Mouse (Mus musculus) CH12.LX (cell line): ENCODE measurements at regions not wholly inside any gene's neighbourhood (a gene's known extent, or its start where the extent isn't known, plus 50 kb on each side); places are given as distances from the start of the nearest gene placed in this dataset.

Source experiments
- DNase-seq: peaks from one replicate; pipeline ENCODE4 v3.0.0-alpha.2; 2013; ENCODE audit errors: extremely low read depth
- H3K27ac ChIP-seq: 2 replicates; pipeline ENCODE4 v1.5.1; 2012; ENCODE audit warnings: low read depth, mild to moderate bottlenecking, control low read depth, moderate library complexity; ENCODE audit not compliant: insufficient read depth
- H3K27me3 ChIP-seq: replicated peaks from 2 replicates; pipeline ENCODE3; 2012; ENCODE audit warnings: inconsistent platforms
- H3K36me3 ChIP-seq, 2 experiments: replicated peaks in 1 of 2; 2 replicates each; pipeline versions ENCODE3 to v1.6.1; 2012; ENCODE audit warnings: inconsistent platforms in 1 of 2, low read length in 1 of 2, mild to moderate bottlenecking in 1 of 2, mixed read lengths in 1 of 2, moderate library complexity in 1 of 2; ENCODE audit not compliant: control insufficient read depth in 1 of 2, insufficient read depth in 1 of 2
- H3K4me1 ChIP-seq, 2 experiments: 2 replicates each; pipeline ENCODE4 v1.6.1; 2012; ENCODE audit warnings: inconsistent platforms in 1 of 2, moderate library complexity in 1 of 2; ENCODE audit not compliant: insufficient read depth in 2 of 2, control insufficient read depth in 1 of 2
- H3K4me2 ChIP-seq: 2 replicates; pipeline ENCODE4 v1.6.1; 2012; ENCODE audit warnings: low read depth, mild to moderate bottlenecking, control low read depth; ENCODE audit not compliant: poor library complexity, insufficient read depth, severe bottlenecking
- H3K4me3 ChIP-seq, 3 experiments: fragments of 150-350 bp in 1 of 3; sonication (generic) in 1 of 3; replicated peaks in 1 of 3; 2 replicates each; pipeline versions ENCODE3 to v1.5.1; 2011 to 2012; ENCODE audit warnings: low read depth in 2 of 3, low read length in 2 of 3, mild to moderate bottlenecking in 2 of 3, moderate library complexity in 2 of 3, control low read depth in 1 of 3, improper control_type of control experiment in 1 of 3, inconsistent platforms in 1 of 3, mixed read lengths in 1 of 3; ENCODE audit not compliant: poor library complexity in 1 of 3
- H3K79me2 ChIP-seq: replicated peaks from 2 replicates; pipeline ENCODE4 v1.6.1; 2012; ENCODE audit warnings: mild to moderate bottlenecking, moderate library complexity; ENCODE audit not compliant: control insufficient read depth, poor library complexity, insufficient read depth, severe bottlenecking; ENCODE audit errors: extremely low read depth
- H3K9ac ChIP-seq: 2 replicates; pipeline ENCODE4 v1.6.1; 2012; ENCODE audit warnings: low read depth, mild to moderate bottlenecking, control low read depth, moderate library complexity; ENCODE audit not compliant: insufficient read depth
- H3K9me3 ChIP-seq: replicated peaks from 2 replicates; pipeline ENCODE3; 2012; ENCODE audit warnings: low read length, inconsistent platforms, mixed read lengths
- BHLHE40 ChIP-seq: IDR thresholded peaks from 2 replicates; pipeline ENCODE4 v1.6.1; 2011; ENCODE audit warnings: mild to moderate bottlenecking, low read depth, low read length, improper control_type of control experiment
- EP300 ChIP-seq: IDR thresholded peaks from 2 replicates; pipeline ENCODE4 v1.6.1; 2011; ENCODE audit warnings: low read length, improper control_type of control experiment
- ETS1 ChIP-seq: conservative IDR thresholded peaks from 2 replicates; pipeline ENCODE4 v1.6.1; 2012; ENCODE audit warnings: low read depth, mild to moderate bottlenecking, inconsistent platforms, low read length, improper control_type of control experiment, moderate library complexity
- GABPA ChIP-seq: IDR thresholded peaks from 2 replicates; pipeline ENCODE4 v1.6.1; 2012; ENCODE audit warnings: low read depth, low read length, improper control_type of control experiment, inconsistent platforms; ENCODE audit not compliant: insufficient replicate concordance
- IRF4 ChIP-seq: IDR thresholded peaks from 2 replicates; pipeline ENCODE4 v1.6.1; 2014; ENCODE audit warnings: low read depth, mild to moderate bottlenecking, inconsistent platforms, low read length, improper control_type of control experiment
- JUND ChIP-seq: conservative IDR thresholded peaks from 2 replicates; pipeline ENCODE4 v1.6.1; 2011; ENCODE audit warnings: low read depth, low read length, improper control_type of control experiment
- KAT2A ChIP-seq: IDR thresholded peaks from 2 replicates; pipeline ENCODE4 v1.6.1; 2012; ENCODE audit warnings: low read length, improper control_type of control experiment, inconsistent platforms; ENCODE audit not compliant: insufficient replicate concordance
- MAX ChIP-seq: IDR thresholded peaks from 2 replicates; pipeline ENCODE4 v1.6.1; 2011; ENCODE audit warnings: low read length, improper control_type of control experiment
- MXI1 ChIP-seq: IDR thresholded peaks from 2 replicates; pipeline ENCODE4 v1.6.1; 2011; ENCODE audit warnings: mild to moderate bottlenecking, low read depth, low read length, improper control_type of control experiment
- NELFE ChIP-seq: IDR thresholded peaks from 2 replicates; pipeline ENCODE4 v1.6.1; 2011; ENCODE audit warnings: low read depth, low read length, improper control_type of control experiment
- POLR2AphosphoS2 ChIP-seq: IDR thresholded peaks from 2 replicates; pipeline ENCODE4 v1.6.1; 2011; ENCODE audit warnings: low read depth, low read length, improper control_type of control experiment
- RCOR1 ChIP-seq: conservative IDR thresholded peaks from 2 replicates; pipeline ENCODE4 v1.6.1; 2012; ENCODE audit warnings: low read depth, mild to moderate bottlenecking, inconsistent platforms, low read length, improper control_type of control experiment
- SMC3 ChIP-seq: IDR thresholded peaks from 2 replicates; pipeline ENCODE4 v1.6.1; 2011; ENCODE audit warnings: low read depth, low read length, improper control_type of control experiment
- TBP ChIP-seq: conservative IDR thresholded peaks from 2 replicates; pipeline ENCODE4 v1.6.1; 2011; ENCODE audit warnings: low read depth, low read length, improper control_type of control experiment
- TCF12 ChIP-seq: IDR thresholded peaks from 2 replicates; pipeline ENCODE4 v1.6.1; 2014; ENCODE audit warnings: low read depth, mild to moderate bottlenecking, inconsistent platforms, low read length, improper control_type of control experiment
- USF2 ChIP-seq: conservative IDR thresholded peaks from 2 replicates; pipeline ENCODE4 v1.6.1; 2011; ENCODE audit warnings: low read depth, low read length, improper control_type of control experiment
- ZC3H11A ChIP-seq: IDR thresholded peaks from 2 replicates; pipeline ENCODE4 v1.6.1; 2012; ENCODE audit warnings: low read depth, mild to moderate bottlenecking, inconsistent platforms, low read length, improper control_type of control experiment
- ZMIZ1 ChIP-seq: IDR thresholded peaks from 2 replicates; pipeline ENCODE4 v1.6.1; 2012; ENCODE audit warnings: low read depth, mild to moderate bottlenecking, inconsistent platforms, low read length, improper control_type of control experiment
- ZNF384 ChIP-seq: IDR thresholded peaks from 2 replicates; pipeline ENCODE4 v1.6.1; 2012; ENCODE audit warnings: low read depth, low read length, improper control_type of control experiment, inconsistent platforms
- dilution Hi-C: fragments of 300-500 bp; cut with MboI; formaldehyde crosslinking; loops from 2 replicates; pipeline ENCODE4 v1.14.3; 2020; ENCODE audit warnings: low sequenced_read_pairs; ENCODE audit not compliant: extremely low pct_unique_long_range_greater_than_20kb, extremely low pct_ligation_motif_present
- in situ Hi-C: fragments of 300-500 bp; cut with MboI; formaldehyde crosslinking; loops from 3 replicates; pipeline ENCODE4 v1.14.3; 2019; ENCODE audit warnings: low sequenced_read_pairs, low pct_ligation_motif_present, low pct_unique_long_range_greater_than_20kb, mixed read lengths

DNA sequence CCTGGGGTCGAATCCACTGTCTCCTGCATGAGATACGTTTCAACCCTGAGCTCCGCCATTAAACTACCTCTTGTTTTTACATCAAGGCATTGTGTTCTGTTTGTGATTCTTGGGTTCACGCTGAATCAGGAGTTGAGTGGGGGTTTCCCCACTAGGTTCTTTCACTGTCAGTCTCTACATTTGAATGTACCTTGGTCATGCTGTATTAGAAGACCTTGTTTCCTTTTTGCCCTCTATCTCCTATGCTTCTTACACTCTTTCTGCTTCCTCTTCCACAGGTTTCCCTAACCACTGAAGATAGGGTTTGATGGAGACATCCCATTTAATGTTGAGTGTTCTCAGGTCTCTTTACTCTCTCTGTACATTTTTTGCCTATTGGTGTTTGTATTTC lies 726.0 kb upstream of the Fat3 start:
- Histone ChIP-seq H3K9me3 (no peaks in the 10 kb centered on the region), H3K4me1 (no peaks in the 10 kb centered on the region), H3K36me3 (no peaks in the 10 kb centered on the region), H3K27ac (no peak overlapping the region), H3K27me3 (no peaks in the 10 kb centered on the region), H3K9ac (no peak overlapping the region), H3K4me3 (no peak overlapping the region), H3K4me2 (no peak overlapping the region), H3K79me2 (no peaks in the 10 kb centered on the region)
- DNase-seq = no peak
- dilution Hi-C loops = no loop called here
- no peak for TF ChIP-seq USF2
- TF ChIP-seq JUND = no peak
- TF ChIP-seq MAX = no peak
- TF ChIP-seq ZNF384 = no peak
- no peak for TF ChIP-seq NELFE
- in situ Hi-C loops = no loop called here

DNA sequence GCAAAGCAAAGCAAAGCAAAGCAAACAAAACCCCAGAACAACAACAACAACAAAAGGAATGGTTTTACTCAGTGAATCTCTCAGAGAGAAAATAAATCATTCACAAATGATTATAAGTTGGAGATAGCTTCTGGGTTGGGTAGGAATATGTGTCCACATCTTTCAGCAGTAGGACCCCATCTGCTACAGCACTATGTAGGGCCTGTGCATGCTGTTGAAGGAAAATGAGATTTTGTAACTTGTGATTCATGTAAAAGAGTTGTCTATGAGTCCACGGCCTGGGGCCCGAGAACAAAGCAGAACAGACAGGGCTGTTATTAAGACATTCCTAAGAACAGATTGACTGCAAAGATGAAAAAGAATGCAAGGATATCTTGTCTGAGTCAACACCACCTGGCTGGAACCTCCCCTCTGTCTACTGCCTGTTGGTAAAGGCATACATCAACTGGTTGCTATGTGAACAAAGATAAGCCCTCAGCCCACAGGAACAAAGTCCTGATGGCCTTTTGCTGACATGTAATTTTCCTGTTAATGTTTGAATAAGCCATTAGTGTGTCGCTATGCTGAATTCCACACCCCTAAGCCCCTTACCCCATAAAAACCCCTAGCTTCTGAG lies 725.5 kb upstream of the Fat3 start:
- H3K27ac ChIP-seq = no peak overlapping the region
- H3K9me3 ChIP-seq = no peaks in the 10 kb centered on the region
- no peak overlapping the region for H3K9ac ChIP-seq
- in situ Hi-C loops (no loop called here), dilution Hi-C loops (no loop called here)
- H3K27me3 ChIP-seq = no peaks in the 10 kb centered on the region
- H3K4me2 ChIP-seq = no peak overlapping the region
- H3K36me3 ChIP-seq = no peaks in the 10 kb centered on the region
- H3K4me3 ChIP-seq = no peak overlapping the region
- DNase-seq = no peak
- no peaks in the 10 kb centered on the region for H3K79me2 ChIP-seq
- TF ChIP-seq GABPA (no peak), IRF4 (no peak), ZC3H11A (no peak), KAT2A (no peak), ETS1 (no peak), SMC3 (no peak), TCF12 (no peak), BHLHE40 (no peak)
- no peaks in the 10 kb centered on the region for H3K4me1 ChIP-seq

DNA sequence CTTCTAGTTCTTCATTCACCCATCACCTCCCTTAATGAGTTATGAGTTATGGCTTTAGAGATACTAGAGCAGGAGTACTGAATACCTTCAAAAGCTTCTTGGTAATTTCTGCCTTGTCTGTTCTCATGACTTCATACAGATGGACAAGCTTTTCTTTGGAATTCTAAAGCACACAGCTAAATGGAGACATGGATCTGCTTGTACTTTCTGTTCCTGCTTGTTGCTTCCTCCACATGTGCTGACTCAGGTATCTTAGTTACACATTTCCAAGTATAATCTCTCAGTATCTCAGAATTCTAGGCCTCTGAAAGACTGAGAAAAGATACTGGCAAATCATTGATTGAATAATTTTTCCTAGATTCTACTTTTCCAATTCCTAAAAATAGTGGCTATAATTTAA lies 694.3 kb upstream of the Fat3 start:
- Histone ChIP-seq H3K4me1 (no peaks in the 10 kb centered on the region), H3K9me3 (no peaks in the 10 kb centered on the region), H3K27me3 (no peaks in the 10 kb centered on the region), H3K36me3 (no peaks in the 10 kb centered on the region), H3K4me2 (no peak overlapping the region), H3K79me2 (no peaks in the 10 kb centered on the region), H3K9ac (no peak overlapping the region), H3K4me3 (no peak overlapping the region), H3K27ac (no peak overlapping the region)
- TF ChIP-seq TBP = no peak
- no peak for TF ChIP-seq RCOR1
- TF ChIP-seq MXI1 = no peak
- TF ChIP-seq ZMIZ1 = no peak
- no peak for TF ChIP-seq ZC3H11A
- no peak for TF ChIP-seq POLR2AphosphoS2
- TF ChIP-seq EP300 = no peak
- in situ Hi-C loops (no loop called here), dilution Hi-C loops (no loop called here)
- DNase-seq = no peak
